Mouse (Mus musculus): ENCODE measurements around the gene Nup214. TPM values are rescaled to one million over a fixed set of nuclear protein-coding genes. Genes with fewer than 3 reads are reported as not detected.

Gene Nup214
- 46.7 and 53.5 TPM in 2 replicates for polyA plus RNA-seq (2014; fragmentation: Nextera tagmentation; extraction: Ambion mirVana)

- no peaks in the 10 kb centered on the region for H3K9me3 ChIP-seq (ENCODE audit: control insufficient read depth, low read length)
- under 1% methylated on average over 60 of the region's 60 CpGs for WGBS
- peak within 1 kb of the TSS; percentile 85 for H3K4me3 ChIP-seq (replicated peaks; ENCODE audit: low read length)
- ATAC-seq (ENCODE audit: low FRiP score) (peak; percentile 100), DNase-seq (ENCODE audit: low spot score) (peak; percentile 100)
- H3K36me3 ChIP-seq (replicated peaks; ENCODE audit: control insufficient read depth, insufficient read depth) = peaks cover 42% of the 10 kb centered on the region
- peaks cover 12% of the 10 kb centered on the region for H3K4me1 ChIP-seq (replicated peaks; ENCODE audit: control insufficient read depth, insufficient read depth, low read length)
- H3K9ac ChIP-seq = peak within 1 kb of the TSS; percentile 92
- H3K27me3 ChIP-seq (ENCODE audit: control insufficient read depth, insufficient read depth, low read length) = no peaks in the 10 kb centered on the region
- H3K27ac ChIP-seq = peak within 1 kb of the TSS; percentile 75
- H3K4me2 ChIP-seq (replicated peaks) = peak within 1 kb of the TSS; percentile 91
These were observed at the start of gene Nup214 for GRCm38 (mm10) chr2:31974141-31974808. Gene Nup214 (plus strand): TSS chr2:31974436.

- Histone ChIP-seq H3K4me2 (replicated peaks) (no peak overlapping the region), H3K9me3 (ENCODE audit: control insufficient read depth, low read length) (no peaks in the 10 kb centered on the region), H3K27ac (no peak overlapping the region), H3K36me3 (replicated peaks; ENCODE audit: control insufficient read depth, insufficient read depth) (no peaks in the 10 kb centered on the region), H3K4me1 (replicated peaks; ENCODE audit: control insufficient read depth, insufficient read depth, low read length) (no peaks in the 10 kb centered on the region), H3K9ac (no peak overlapping the region), H3K4me3 (replicated peaks; ENCODE audit: low read length) (no peak overlapping the region), H3K27me3 (ENCODE audit: control insufficient read depth, insufficient read depth, low read length) (no peaks in the 10 kb centered on the region)
- no peak for ATAC-seq (ENCODE audit: low FRiP score)
- WGBS = 33% methylated on average over 9 of the region's 9 CpGs
- no peak for DNase-seq (ENCODE audit: low spot score)
These were observed 49.4 kb upstream of the Nup214 start for GRCm38 (mm10) chr2:31924811-31925210.

- H3K9me3 ChIP-seq (ENCODE audit: control insufficient read depth, low read length) = no peaks in the 10 kb centered on the region
These were observed 48.3 kb upstream of the Nup214 start for GRCm38 (mm10) chr2:31925936-31926335.

GRCm38 (mm10) chr2:31929664-31930063 lies 44.6 kb upstream of the Nup214 start:
- Histone ChIP-seq H3K4me2 (replicated peaks) (no peak overlapping the region), H3K4me1 (replicated peaks; ENCODE audit: control insufficient read depth, insufficient read depth, low read length) (no peaks in the 10 kb centered on the region), H3K27me3 (ENCODE audit: control insufficient read depth, insufficient read depth, low read length) (no peaks in the 10 kb centered on the region), H3K9ac (no peak overlapping the region), H3K4me3 (replicated peaks; ENCODE audit: low read length) (no peak overlapping the region), H3K27ac (no peak overlapping the region), H3K9me3 (ENCODE audit: control insufficient read depth, low read length) (no peaks in the 10 kb centered on the region), H3K36me3 (replicated peaks; ENCODE audit: control insufficient read depth, insufficient read depth) (no peaks in the 10 kb centered on the region)
- 92% methylated on average over 3 of the region's 3 CpGs for WGBS
- ATAC-seq (ENCODE audit: low FRiP score) (no peak), DNase-seq (ENCODE audit: low spot score) (no peak)

More at GRCm38 (mm10) chr2:31925936-31926335, 48.3 kb upstream of the Nup214 start:
- WGBS = 58% methylated on average over 4 of the region's 4 CpGs
- H3K27me3 ChIP-seq (ENCODE audit: control insufficient read depth, insufficient read depth, low read length) = no peaks in the 10 kb centered on the region
- H3K4me1 ChIP-seq (replicated peaks; ENCODE audit: control insufficient read depth, insufficient read depth, low read length) = no peaks in the 10 kb centered on the region
- no peak for ATAC-seq (ENCODE audit: low FRiP score)
- no peak overlapping the region for H3K4me2 ChIP-seq (replicated peaks)
- no peak overlapping the region for H3K27ac ChIP-seq
- no peak overlapping the region for H3K4me3 ChIP-seq (replicated peaks; ENCODE audit: low read length)
- DNase-seq (ENCODE audit: low spot score) = no peak
- no peaks in the 10 kb centered on the region for H3K36me3 ChIP-seq (replicated peaks; ENCODE audit: control insufficient read depth, insufficient read depth)
- H3K9ac ChIP-seq = no peak overlapping the region

- Histone ChIP-seq H3K36me3 (replicated peaks; ENCODE audit: control insufficient read depth, insufficient read depth) (no peaks in the 10 kb centered on the region), H3K9me3 (ENCODE audit: control insufficient read depth, low read length) (no peaks in the 10 kb centered on the region), H3K4me1 (replicated peaks; ENCODE audit: control insufficient read depth, insufficient read depth, low read length) (no peaks in the 10 kb centered on the region), H3K27ac (no peak overlapping the region), H3K9ac (no peak overlapping the region), H3K4me2 (replicated peaks) (no peak overlapping the region), H3K27me3 (ENCODE audit: control insufficient read depth, insufficient read depth, low read length) (no peaks in the 10 kb centered on the region), H3K4me3 (replicated peaks; ENCODE audit: low read length) (no peak overlapping the region)
- ATAC-seq (ENCODE audit: low FRiP score) (no peak), DNase-seq (ENCODE audit: low spot score) (no peak)
- WGBS = 28% methylated on average over 4 of the region's 4 CpGs
These were observed 39.7 kb upstream of the Nup214 start for GRCm38 (mm10) chr2:31934551-31934950.

GRCm38 (mm10) chr2:31935054-31935453 lies 39.2 kb upstream of the Nup214 start:
- WGBS = 44% methylated on average over 4 of the region's 4 CpGs
- no peaks in the 10 kb centered on the region for H3K9me3 ChIP-seq (ENCODE audit: control insufficient read depth, low read length)

GRCm38 (mm10) chr2:31938298-31938697 lies 35.9 kb upstream of the Nup214 start:
- Histone ChIP-seq H3K4me1 (replicated peaks; ENCODE audit: control insufficient read depth, insufficient read depth, low read length) (no peaks in the 10 kb centered on the region), H3K9ac (no peak overlapping the region), H3K4me3 (replicated peaks; ENCODE audit: low read length) (no peak overlapping the region), H3K27ac (no peak overlapping the region), H3K27me3 (ENCODE audit: control insufficient read depth, insufficient read depth, low read length) (no peaks in the 10 kb centered on the region), H3K36me3 (replicated peaks; ENCODE audit: control insufficient read depth, insufficient read depth) (no peaks in the 10 kb centered on the region), H3K9me3 (ENCODE audit: control insufficient read depth, low read length) (no peaks in the 10 kb centered on the region), H3K4me2 (replicated peaks) (no peak overlapping the region)
- no peak for ATAC-seq (ENCODE audit: low FRiP score)
- 92% methylated on average over 1 of the region's 1 CpGs for WGBS
- no peak for DNase-seq (ENCODE audit: low spot score)

More at GRCm38 (mm10) chr2:31935054-31935453, 39.2 kb upstream of the Nup214 start:
- ATAC-seq (ENCODE audit: low FRiP score) (no peak), DNase-seq (ENCODE audit: low spot score) (no peak)
- no peaks in the 10 kb centered on the region for H3K36me3 ChIP-seq (replicated peaks; ENCODE audit: control insufficient read depth, insufficient read depth)
- no peaks in the 10 kb centered on the region for H3K4me1 ChIP-seq (replicated peaks; ENCODE audit: control insufficient read depth, insufficient read depth, low read length)
- no peak overlapping the region for H3K4me2 ChIP-seq (replicated peaks)
- no peak overlapping the region for H3K27ac ChIP-seq
- no peaks in the 10 kb centered on the region for H3K27me3 ChIP-seq (ENCODE audit: control insufficient read depth, insufficient read depth, low read length)
- no peak overlapping the region for H3K9ac ChIP-seq
- H3K4me3 ChIP-seq (replicated peaks; ENCODE audit: low read length) = no peak overlapping the region

- WGBS = 82% methylated on average over 4 of the region's 4 CpGs
- H3K9me3 ChIP-seq (ENCODE audit: control insufficient read depth, low read length) = no peaks in the 10 kb centered on the region
- no peak overlapping the region for H3K4me3 ChIP-seq (replicated peaks; ENCODE audit: low read length)
- no peak overlapping the region for H3K4me2 ChIP-seq (replicated peaks)
- no peaks in the 10 kb centered on the region for H3K4me1 ChIP-seq (replicated peaks; ENCODE audit: control insufficient read depth, insufficient read depth, low read length)
- no peaks in the 10 kb centered on the region for H3K36me3 ChIP-seq (replicated peaks; ENCODE audit: control insufficient read depth, insufficient read depth)
- ATAC-seq (ENCODE audit: low FRiP score) = no peak
- H3K27me3 ChIP-seq (ENCODE audit: control insufficient read depth, insufficient read depth, low read length) = no peaks in the 10 kb centered on the region
- DNase-seq (ENCODE audit: low spot score) = no peak
- no peak overlapping the region for H3K9ac ChIP-seq
- no peak overlapping the region for H3K27ac ChIP-seq
These were observed 31.2 kb upstream of the Nup214 start for GRCm38 (mm10) chr2:31943011-31943410.

GRCm38 (mm10) chr2:31945580-31945979 lies 28.7 kb upstream of the Nup214 start:
- Histone ChIP-seq H3K4me3 (replicated peaks; ENCODE audit: low read length) (no peak overlapping the region), H3K4me1 (replicated peaks; ENCODE audit: control insufficient read depth, insufficient read depth, low read length) (peaks cover 4% of the 10 kb centered on the region), H3K4me2 (replicated peaks) (no peak overlapping the region), H3K9me3 (ENCODE audit: control insufficient read depth, low read length) (no peaks in the 10 kb centered on the region), H3K27me3 (ENCODE audit: control insufficient read depth, insufficient read depth, low read length) (peaks cover 7% of the 10 kb centered on the region; the same call in 1 of the 2 replicates), H3K36me3 (replicated peaks; ENCODE audit: control insufficient read depth, insufficient read depth) (no peaks in the 10 kb centered on the region), H3K9ac (no peak overlapping the region), H3K27ac (no peak overlapping the region)
- 77% methylated on average over 2 of the region's 2 CpGs for WGBS
- DNase-seq (ENCODE audit: low spot score) (no peak), ATAC-seq (ENCODE audit: low FRiP score) (no peak)

All from hindbrain, embryonic 14.5 days (tissue).